Mouse (Mus musculus): ENCODE data around the gene Crb3. TPM values are rescaled to one million over a fixed set of nuclear protein-coding genes. Genes with fewer than 3 reads are reported as not detected.
"Not testable (repeated sequence)": the region's sequence is repeated elsewhere in the genome, so short reads cannot be mapped to it uniquely, and the experiment has no call there.

Gene Crb3
- total RNA-seq (2021), result 1 to 10 TPM in 1 of 2 experiments, under 1 TPM in 1; 0.68 to 1.6 TPM
- long read RNA-seq, experiment 1, result 0 reads
- long read RNA-seq, experiment 2, partial matches to known transcripts, result 0 of 1 reads
- long read RNA-seq, experiment 2, other reads (novel, unspliced or antisense), result 0 of 1 reads

GRCm38 (mm10) chr17:57058891-57059485 is at the start of gene Crb3:
Gene Crb3 (plus strand): TSS chr17:57059105.
- peak; percentile 24 to 29 for DNase-seq (ENCODE audit: low spot score in 2 of 2)

- peak in 1 of 2 experiments; percentile 20 for DNase-seq (ENCODE audit: low spot score in 2 of 2)
Observed at GRCm38 (mm10) chr17:57010911-57011235, 48.0 kb upstream of the Crb3 start.

GRCm38 (mm10) chr17:57011236-57012141 is 47.4 kb upstream of the Crb3 start, which contains the start of the genes Gtf2f1 and Gm17949:
Gene Gtf2f1 (minus strand): TSS chr17:57011288.
Gene Gm17949 (plus strand): TSS chr17:57011469.
- DNase-seq (ENCODE audit: low spot score in 2 of 2), result peak; percentile 93 to 96

- no peak for DNase-seq (ENCODE audit: low spot score in 2 of 2)
Observed at GRCm38 (mm10) chr17:57012245-57012795, 46.6 kb upstream of the Crb3 start.

GRCm38 (mm10) chr17:57019693-57020092 is 39.2 kb upstream of the Crb3 start:
- no peak for DNase-seq (ENCODE audit: low spot score in 2 of 2)

GRCm38 (mm10) chr17:57020960-57021359 is 37.9 kb upstream of the Crb3 start:
- DNase-seq (ENCODE audit: low spot score in 2 of 2), result no peak

- DNase-seq (ENCODE audit: low spot score in 2 of 2), result no peak
Observed at GRCm38 (mm10) chr17:57027471-57027870, 31.4 kb upstream of the Crb3 start.

- no peak for DNase-seq (ENCODE audit: low spot score in 2 of 2)
Observed at GRCm38 (mm10) chr17:57029691-57030090, 29.2 kb upstream of the Crb3 start.

GRCm38 (mm10) chr17:57030931-57031660 is 27.8 kb upstream of the Crb3 start, which contains the start of gene Khsrp:
Gene Khsrp (minus strand): TSS chr17:57031522.
- peak; percentile 18 to 42 for DNase-seq (ENCODE audit: low spot score in 2 of 2)

GRCm38 (mm10) chr17:57031661-57032420 is 27.1 kb upstream of the Crb3 start:
- DNase-seq (ENCODE audit: low spot score in 2 of 2), result peak; percentile 98 to 100

- no peak for DNase-seq (ENCODE audit: low spot score in 2 of 2)
Observed at GRCm38 (mm10) chr17:57032854-57033253, 26.1 kb upstream of the Crb3 start.

GRCm38 (mm10) chr17:57038978-57039377 is 19.9 kb upstream of the Crb3 start:
- no peak for DNase-seq (ENCODE audit: low spot score in 2 of 2)

GRCm38 (mm10) chr17:57041554-57041953 is 17.4 kb upstream of the Crb3 start, which contains the start of gene Slc25a41:
Gene Slc25a41 (minus strand): TSS chr17:57041654.
- no peak for DNase-seq (ENCODE audit: low spot score in 2 of 2)

- DNase-seq (ENCODE audit: low spot score in 2 of 2), result no peak
Observed at GRCm38 (mm10) chr17:57047406-57047805, 11.5 kb upstream of the Crb3 start.

- no peak for DNase-seq (ENCODE audit: low spot score in 2 of 2)
Observed at GRCm38 (mm10) chr17:57048816-57049215, 10.1 kb upstream of the Crb3 start.

GRCm38 (mm10) chr17:57051679-57052078 is 7.2 kb upstream of the Crb3 start:
- DNase-seq (ENCODE audit: low spot score in 2 of 2), result not testable (repeated sequence)

- DNase-seq (ENCODE audit: low spot score in 2 of 2), result no peak
Observed at GRCm38 (mm10) chr17:57056246-57056645, 2.7 kb upstream of the Crb3 start.

GRCm38 (mm10) chr17:57059486-57059977 is 627 bp downstream of the Crb3 start, which contains the start of gene Slc25a23:
Gene Slc25a23 (minus strand): TSS chr17:57059863.
- peak; percentile 63 to 74 for DNase-seq (ENCODE audit: low spot score in 2 of 2)

- peak; percentile 92 to 96 for DNase-seq (ENCODE audit: low spot score in 2 of 2)
Observed at GRCm38 (mm10) chr17:57060231-57060801, 1.4 kb downstream of the Crb3 start.

Measured in left cerebral cortex, adult 18-20 months (tissue).